Mouse (Mus musculus): ENCODE data around the gene Mllt11.

Mllt11 gene

GRCm38 (mm10) chr3:95173256-95173949 is 58.6 kb downstream of the Mllt11 start:
- DNase-seq (ENCODE audit: low spot score): no peak

GRCm38 (mm10) chr3:95172526-95173255 is 59.3 kb downstream of the Mllt11 start:
- DNase-seq (ENCODE audit: low spot score): no peak

- DNase-seq (ENCODE audit: low spot score): no peak
These were observed 60.9 kb downstream of the Mllt11 start for GRCm38 (mm10) chr3:95171105-95171504.

DNA sequence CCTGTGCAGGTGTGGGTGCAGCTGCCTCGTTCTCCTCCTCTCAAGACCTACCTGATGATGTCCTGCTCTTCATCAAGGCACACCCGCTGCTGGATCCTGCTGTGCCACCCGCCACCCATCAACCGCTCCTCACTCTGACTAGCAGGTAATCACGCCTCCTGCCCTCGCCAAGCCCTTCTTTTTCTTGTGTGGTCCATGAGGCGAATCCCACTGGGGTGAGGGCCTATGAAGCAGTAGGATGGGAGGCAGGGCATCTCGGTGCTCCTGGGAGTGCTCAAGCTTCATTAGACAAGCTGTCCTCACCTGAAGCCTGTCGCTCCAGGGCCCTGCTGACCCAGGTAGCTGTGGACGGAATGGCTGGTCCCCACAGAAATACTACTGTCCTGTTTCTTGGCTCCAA is 62.0 kb downstream of the Mllt11 start:
- DNase-seq (ENCODE audit: low spot score): no peak

Measured in ovary, postnatal 14 days (tissue).